Mouse (Mus musculus) embryo, embryonic 11.5 days (tissue): ENCODE measurements around the gene Tmem95.

Experiments used
- DNase-seq: peaks from one replicate; pipeline ENCODE4 v3.0.0-alpha.2; 2012; ENCODE audit warnings: low read depth, low spot score

Gene Tmem95

DNA sequence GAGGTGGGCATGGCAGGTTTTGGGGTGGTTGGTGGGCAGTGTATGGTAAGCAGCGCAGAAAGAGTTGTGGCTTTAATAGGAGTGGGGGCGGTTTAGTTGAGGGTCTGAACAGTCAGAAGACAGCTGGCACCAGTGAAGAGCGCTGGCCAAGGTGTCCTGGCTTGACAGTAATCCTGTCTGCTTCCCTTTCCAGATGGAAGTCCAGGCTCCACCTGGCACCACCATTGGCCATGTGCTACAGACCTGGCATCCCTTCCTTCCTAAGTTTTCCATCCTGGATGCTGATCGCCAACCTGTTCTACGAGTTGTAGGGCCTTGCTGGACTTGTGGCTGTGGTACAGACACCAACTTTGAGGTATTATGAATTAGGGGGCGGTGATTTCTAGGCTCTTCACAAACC lies 29.8 kb downstream of the Tmem95 start:
- DNase-seq, result no peak

DNA sequence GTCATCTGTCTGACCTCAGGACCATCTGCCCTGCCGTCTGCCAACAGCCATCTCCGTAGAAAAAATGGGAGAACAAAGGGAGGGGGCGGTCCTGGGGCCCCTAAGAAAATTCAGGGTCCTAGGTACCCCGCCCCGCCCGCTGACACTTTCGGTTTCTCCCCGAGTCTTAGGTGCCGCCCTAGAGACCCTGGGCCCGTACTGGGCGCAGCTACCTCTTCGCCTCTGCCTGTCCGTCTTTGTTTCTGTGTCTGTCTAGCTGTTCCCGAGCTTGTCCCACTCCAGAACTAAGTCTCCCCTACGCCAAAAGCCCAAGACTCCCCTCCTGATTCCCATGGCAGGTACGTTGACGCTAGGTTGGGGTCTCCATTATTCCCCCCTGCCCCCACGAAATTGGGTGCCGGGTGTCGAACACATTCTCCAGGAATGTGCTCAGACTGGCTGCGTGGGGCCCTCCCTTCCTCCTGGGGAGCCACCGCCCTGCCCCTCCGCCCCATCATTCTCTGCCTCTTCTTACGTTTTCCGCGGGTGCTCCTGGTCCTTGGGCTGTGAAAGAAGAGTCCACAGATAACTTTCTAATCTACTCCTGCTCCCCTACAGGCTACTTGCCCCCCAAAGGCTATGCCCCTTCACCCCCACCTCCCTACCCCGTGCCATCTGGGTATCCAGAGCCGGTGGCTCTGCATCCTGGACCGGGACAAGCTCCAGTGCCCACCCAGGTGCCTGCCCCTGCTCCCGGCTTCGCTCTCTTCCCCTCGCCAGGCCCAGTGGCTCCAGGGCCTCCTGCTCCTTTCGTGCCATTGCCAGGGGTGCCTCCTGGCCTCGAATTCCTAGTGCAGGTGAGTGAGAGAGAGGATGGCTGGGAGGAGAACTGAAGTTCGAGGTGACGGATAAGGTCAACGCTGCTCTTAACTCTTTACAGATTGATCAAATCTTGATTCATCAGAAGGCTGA lies 30.8 kb downstream of the Tmem95 start:
- DNase-seq, result no peak

DNA sequence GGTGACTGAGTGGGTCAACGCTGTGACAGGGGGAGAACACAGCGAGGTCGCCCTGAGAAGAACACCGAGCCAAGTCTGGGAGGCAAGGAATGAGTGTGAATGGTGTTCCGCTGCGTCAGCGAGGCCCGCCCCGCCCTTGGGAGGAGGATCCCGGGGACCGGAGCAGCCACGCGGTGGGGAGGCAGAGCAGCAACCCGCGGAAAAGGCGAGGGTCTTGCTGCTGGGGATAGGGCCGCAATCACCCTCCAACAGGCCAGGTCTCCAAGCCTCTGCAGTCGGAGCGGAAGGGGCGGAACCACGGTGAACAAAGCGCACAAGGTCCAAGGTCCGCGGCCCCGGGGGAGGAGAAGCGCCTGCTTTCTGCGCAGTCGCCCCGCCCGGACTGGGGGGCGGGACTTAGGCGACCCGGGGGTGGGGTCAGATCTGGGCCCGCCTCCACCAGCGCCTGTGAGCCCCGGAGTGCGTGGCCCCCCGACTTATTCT lies 31.6 kb downstream of the Tmem95 start, which contains the start of gene Plscr3:
Gene Plscr3 (plus strand): TSS at position 179 of the 483 bp plus-strand sequence.
- peak; percentile 89 for DNase-seq

DNA sequence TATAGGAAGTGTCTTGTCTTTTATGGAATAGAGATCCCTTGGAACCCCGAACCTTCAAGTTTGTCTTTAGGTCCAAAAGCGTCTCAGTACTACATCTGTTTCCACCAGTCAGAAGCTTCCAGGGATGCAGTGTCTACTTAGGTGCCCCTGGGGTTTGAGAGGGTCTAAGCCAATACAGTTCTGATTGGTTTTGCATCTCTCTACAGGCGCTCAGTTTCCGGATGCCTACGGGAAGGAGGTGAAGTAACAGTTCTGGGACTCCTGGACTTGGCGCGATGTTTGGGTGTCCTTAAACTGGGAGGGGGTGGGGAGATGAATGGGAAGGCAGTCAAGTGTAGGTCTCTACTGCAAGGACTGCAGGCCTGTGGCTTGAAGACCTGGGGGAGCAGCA lies 39.1 kb downstream of the Tmem95 start:
- DNase-seq, result no peak

DNA sequence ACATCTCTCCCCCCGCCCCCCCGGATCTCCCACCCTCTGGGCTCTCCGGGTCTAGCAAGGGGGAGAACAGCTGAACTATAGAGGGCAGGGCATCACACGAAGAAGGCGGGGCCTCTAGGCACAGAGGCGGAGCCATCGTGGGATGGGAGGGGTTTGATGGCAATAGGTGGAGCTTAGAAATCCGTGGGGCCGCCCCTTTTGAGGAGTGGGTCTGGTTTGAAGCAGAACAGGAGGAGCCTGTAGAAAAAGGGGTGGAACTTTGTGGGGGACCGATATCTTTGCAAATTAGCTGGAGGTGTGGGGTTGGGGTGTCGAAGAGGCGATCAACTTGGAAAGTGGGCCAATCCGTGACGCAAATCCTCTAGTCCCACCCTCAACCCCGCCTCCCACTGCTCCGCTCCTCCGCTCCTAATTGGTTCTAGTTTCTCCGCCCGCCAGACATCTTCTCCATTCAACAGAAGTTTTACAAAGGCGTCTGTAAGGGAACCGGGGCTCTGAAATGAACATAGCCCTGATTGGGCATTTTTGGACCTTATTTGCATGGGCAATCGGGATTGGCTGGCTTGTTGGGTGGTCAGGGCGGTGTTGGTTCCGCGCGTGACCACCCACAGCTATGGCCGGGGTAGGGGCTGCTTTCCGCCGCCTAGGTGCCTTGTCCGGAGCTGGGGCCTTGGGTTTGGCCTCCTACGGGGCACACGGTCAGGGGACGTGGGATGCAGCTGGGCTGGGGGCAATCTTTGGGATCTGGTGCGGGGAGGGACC lies 39.7 kb downstream of the Tmem95 start, which contains the start of gene Tmem256:
Gene Tmem256 (plus strand): TSS at position 563 of the 762 bp plus-strand sequence.
- DNase-seq, result peak; percentile 93

DNA sequence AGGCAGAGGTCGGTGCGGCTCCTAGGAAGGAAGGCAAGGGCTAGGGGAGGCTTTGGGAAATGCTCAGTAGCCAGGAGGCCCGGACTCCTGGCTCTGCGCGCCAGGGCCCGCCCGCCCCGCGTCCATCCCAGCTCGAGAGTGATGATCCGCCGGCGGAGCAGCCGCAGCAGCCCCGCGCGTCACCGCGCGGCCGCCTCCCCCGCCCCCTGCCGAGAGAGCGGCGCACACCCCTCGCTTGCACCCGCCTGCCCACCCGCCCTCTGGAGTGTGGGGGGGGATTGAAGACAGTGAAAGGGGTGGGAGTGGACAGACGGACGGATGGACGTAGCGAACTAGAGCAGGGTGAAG lies 40.2 kb downstream of the Tmem95 start, which contains the start of gene Nlgn2:
Gene Nlgn2 (minus strand): TSS at position 181 of the 348 bp plus-strand sequence.
- DNase-seq, result no peak

DNA sequence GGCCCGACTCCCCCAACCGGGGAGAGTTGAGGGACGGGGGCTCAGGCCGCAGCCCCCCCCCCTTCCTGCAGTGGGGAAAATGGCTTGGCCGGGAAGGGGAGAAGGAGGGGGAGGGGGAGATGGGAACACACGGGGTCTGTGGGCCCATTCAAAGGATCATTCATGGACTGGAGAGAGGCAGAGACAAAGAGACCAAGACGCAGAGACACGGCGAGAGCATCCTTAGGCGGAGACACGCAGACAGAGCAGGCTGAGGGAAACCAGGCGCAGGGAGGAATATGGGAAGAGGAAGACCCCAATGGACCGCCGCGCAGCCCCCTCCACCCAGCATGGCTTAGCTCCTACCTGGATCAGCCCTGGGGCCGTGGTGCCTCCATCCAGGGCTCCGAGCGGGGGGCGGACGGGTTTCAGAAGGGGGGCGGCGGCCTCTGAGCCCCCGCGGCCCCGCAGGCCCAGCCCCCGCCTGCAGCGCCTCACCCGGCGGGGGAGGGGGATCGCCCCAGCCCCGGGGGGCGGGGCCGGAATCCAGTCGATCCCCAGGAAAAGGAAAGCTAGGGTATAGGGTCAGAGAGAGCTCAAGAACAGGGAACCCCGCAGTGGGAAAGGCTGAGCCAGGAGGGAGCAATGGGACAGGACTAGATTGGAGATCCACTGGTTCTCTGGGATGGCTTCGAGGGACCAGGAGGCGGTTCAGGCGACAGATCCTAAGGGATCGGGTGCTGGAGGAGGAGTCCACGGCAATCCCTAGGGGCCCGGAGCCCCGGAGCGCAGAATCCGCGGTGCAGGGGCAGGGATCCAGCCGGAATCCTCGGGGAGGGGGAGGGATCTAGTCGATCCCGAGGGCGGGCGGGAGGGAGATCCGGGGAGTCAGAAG lies 40.9 kb downstream of the Tmem95 start:
- no peak for DNase-seq

DNA sequence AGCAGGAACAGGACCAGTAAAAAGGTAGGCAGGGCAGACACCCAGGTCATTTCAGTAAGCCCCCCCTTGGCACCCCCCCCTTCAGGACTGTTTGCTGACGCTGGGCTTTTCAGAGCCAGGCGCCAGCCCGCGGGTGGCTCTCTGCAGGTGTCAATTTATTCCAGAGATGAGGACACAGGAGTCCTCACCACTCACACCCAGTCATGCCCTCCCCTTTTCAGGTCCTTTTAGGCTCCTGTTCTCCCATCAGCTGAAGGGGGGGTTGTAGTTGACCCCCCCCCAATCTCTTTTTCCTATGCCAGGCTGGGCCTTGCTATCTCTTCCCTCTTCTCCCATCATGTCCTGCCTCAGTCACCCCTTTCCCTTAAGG lies 41.9 kb downstream of the Tmem95 start:
- no peak for DNase-seq

DNA sequence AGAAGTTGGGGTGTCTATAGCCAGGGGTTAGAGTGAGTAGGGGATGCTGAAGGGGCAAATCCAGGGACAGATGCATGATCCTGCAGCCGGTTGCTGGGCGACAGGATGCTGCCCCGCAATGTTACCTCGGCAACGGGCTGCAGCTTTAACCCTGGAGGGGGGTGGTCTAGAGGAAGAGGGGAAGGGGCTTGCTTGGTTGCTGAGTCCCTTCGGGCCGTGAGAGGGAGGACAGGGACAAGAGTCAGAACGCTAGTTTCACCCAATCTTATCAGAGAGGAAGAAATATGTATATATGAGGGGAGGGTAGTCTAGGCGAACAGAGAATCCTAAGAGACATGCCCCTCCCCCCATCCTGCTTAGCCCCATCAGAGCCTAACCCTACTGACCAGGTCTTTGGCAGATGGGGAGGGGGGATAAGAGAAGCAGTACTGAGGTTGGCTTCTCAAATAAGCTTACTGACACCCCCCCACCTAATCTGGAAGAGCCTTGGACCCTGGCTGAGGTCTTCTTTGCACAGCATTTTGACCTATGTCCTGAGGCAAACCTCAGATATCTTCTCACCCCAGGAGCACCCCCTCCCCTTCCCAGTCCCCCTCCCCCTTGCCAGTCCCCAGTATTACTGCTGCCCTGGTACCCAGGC lies 42.4 kb downstream of the Tmem95 start:
- no peak for DNase-seq

DNA sequence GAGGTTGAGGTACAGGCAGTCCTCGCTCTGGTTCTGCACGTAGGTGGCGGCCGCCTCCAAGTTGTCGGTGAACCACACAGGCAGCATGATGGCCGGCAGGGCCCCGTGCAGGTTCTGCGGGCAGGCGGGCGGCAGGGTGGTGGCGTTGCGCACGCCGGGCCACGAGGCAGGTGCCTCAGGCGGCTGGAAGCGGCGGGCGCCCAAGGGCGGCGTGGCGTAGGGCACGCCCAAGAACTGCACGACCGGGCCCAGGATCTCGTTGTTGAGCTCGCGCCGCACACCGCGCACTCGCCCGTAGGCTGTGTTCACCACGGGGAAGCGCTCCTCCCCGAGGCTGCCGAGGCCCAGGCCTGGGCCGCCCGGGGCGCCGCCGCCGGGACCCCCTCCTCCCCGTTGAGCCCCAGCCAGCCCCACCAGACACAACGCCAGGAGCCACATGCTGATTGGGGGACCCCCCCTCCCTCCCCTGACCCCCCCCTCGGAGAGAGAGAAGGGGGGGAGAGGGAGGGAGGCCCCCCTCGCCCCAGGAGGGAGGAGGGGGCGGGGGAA lies 43.7 kb downstream of the Tmem95 start:
- DNase-seq, result no peak

DNA sequence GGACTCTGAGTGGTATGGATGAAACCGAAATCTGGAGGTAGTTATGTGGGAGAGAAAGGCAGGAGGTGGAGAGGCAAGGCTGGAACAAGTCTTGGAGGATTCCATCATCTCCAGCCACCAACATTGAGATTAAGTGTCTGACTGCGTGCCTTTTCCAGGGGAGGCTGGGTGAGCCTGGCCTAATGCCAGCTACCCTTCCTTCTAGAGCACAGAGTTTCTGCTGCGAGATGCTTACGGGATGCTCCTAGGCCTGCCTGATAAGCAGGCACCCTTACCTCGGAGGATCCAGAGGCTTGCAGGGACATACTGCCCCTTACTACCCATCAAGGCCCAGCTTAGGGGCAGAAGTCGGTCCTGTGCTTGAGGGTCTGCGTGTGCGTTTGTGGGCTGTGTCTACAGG lies 44.3 kb downstream of the Tmem95 start:
- DNase-seq, result no peak

DNA sequence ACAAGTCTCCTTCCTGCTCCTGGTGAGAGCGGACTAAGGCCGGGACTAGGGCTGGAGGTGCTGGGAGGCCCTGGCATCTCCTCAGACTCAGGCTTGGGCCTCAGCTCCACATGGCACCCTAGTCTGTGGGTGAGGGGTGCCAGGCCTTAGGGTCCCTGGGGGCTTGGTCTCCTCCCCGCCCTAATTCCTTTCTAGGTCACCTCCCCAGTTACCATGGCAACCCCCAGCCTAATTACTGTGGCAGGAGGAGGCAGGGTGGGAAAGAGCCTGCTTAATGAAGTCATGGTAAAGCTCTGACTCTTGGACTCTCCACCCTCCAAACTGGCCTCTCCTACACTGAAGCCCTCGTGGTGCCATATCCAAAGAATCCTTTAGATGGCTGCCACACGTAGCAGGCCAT lies 49.0 kb downstream of the Tmem95 start:
- DNase-seq, result no peak
